Mouse (Mus musculus) liver, adult 2 months (tissue): ENCODE measurements around the gene Nebl. TPM values are rescaled to one million over a fixed set of nuclear protein-coding genes. Genes with fewer than 3 reads are reported as not detected.

Source experiments
- DNase-seq: peaks from one replicate; pipeline ENCODE4 v3.0.0-alpha.2; 2011; ENCODE audit warnings: low read depth, low spot score; ENCODE audit errors: extremely low read depth
- H3K27ac ChIP-seq: fragments of 200-500 bp; replicated peaks from 2 replicates; pipeline ENCODE4 v1.5.1; 2012; ENCODE audit warnings: low read depth, mild to moderate bottlenecking, control low read depth, inconsistent platforms, low read length; ENCODE audit not compliant: insufficient read depth
- H3K27me3 ChIP-seq: fragments of 200-500 bp; 2 replicates; pipeline ENCODE4 v1.6.1; 2012; ENCODE audit warnings: mild to moderate bottlenecking, moderate library complexity, low read length, inconsistent platforms; ENCODE audit not compliant: control insufficient read depth, insufficient read depth
- H3K36me3 ChIP-seq: fragments of 200-500 bp; 2 replicates; pipeline ENCODE4 v1.6.1; 2012; ENCODE audit warnings: low read length, inconsistent platforms; ENCODE audit not compliant: control insufficient read depth, insufficient read depth
- H3K4me1 ChIP-seq: fragments of 200-500 bp; 2 replicates; pipeline ENCODE4 v1.6.1; 2011; ENCODE audit warnings: low read length; ENCODE audit not compliant: control insufficient read depth, insufficient read depth
- H3K4me3 ChIP-seq: fragments of 200-500 bp; 2 replicates; pipeline ENCODE4 v1.5.1; 2011; ENCODE audit warnings: low read depth, mild to moderate bottlenecking, control low read depth, low read length, moderate library complexity; ENCODE audit not compliant: insufficient read depth
- H3K79me2 ChIP-seq: fragments of 200-500 bp; 2 replicates; pipeline ENCODE4 v1.6.1; 2012; ENCODE audit warnings: inconsistent platforms, mild to moderate bottlenecking, low read length, moderate library complexity; ENCODE audit not compliant: control insufficient read depth, insufficient read depth
- H3K9ac ChIP-seq: fragments of 200-500 bp; 2 replicates; pipeline ENCODE4 v1.6.1; 2012; ENCODE audit warnings: low read depth, mild to moderate bottlenecking, control low read depth, inconsistent platforms, low read length
- CTCF ChIP-seq: fragments of 200-500 bp; IDR thresholded peaks from 2 replicates; pipeline ENCODE4 v1.5.1; 2011; ENCODE audit warnings: low read depth, low read length, control low read depth
- POLR2A ChIP-seq: fragments of 200-500 bp; IDR thresholded peaks from 2 replicates; pipeline ENCODE4 v1.6.1; 2011; ENCODE audit warnings: low read length, control low read depth; ENCODE audit not compliant: insufficient read depth; ENCODE audit errors: extremely low read depth
- WGBS: fragments of 180-500 bp; shearing (Covaris S2); methylation state at CpG from one replicate; pipeline ENCODE4 v1.1.7; 2018; 5-methylcytosine and 5-hydroxymethylcytosine counted together
- polyA plus RNA-seq: library from polyadenylated mRNA; depleted of rRNA; stranded (reverse); fragments of >200 nt; gene quantifications from 2 replicates; pipeline ENCODE4 v1.2.3, GENCODE M21; 2012
- total RNA-seq: library from RNA; depleted of rRNA; stranded (reverse); fragments of >200 nt; gene quantifications from 2 replicates; pipeline ENCODE4 v1.2.3, GENCODE M21; 2014

Gene Nebl
- total and polyA plus RNA-seq, 2 experiments, result 0.02 to 0.28 TPM

GRCm38 (mm10) chr2:17640861-17641260, 90.4 kb downstream of the Nebl start:
- no peak for DNase-seq
- H3K4me3 ChIP-seq, result no peak overlapping the region
- H3K27ac ChIP-seq, result no peak overlapping the region
- no peaks in the 10 kb centered on the region for H3K36me3 ChIP-seq
- H3K79me2 ChIP-seq, result no peaks in the 10 kb centered on the region
- H3K4me1 ChIP-seq, result no peaks in the 10 kb centered on the region
- no peak overlapping the region for H3K9ac ChIP-seq
- WGBS, result 90% methylated on average over 4 of the region's 4 CpGs
- TF ChIP-seq CTCF (no peak), POLR2A (no peak)
- no peaks in the 10 kb centered on the region for H3K27me3 ChIP-seq

- Histone ChIP-seq H3K27ac (no peak overlapping the region), H3K4me3 (no peak overlapping the region), H3K36me3 (no peaks in the 10 kb centered on the region), H3K9ac (no peak overlapping the region), H3K4me1 (no peaks in the 10 kb centered on the region), H3K27me3 (no peaks in the 10 kb centered on the region), H3K79me2 (no peaks in the 10 kb centered on the region)
- 65% methylated on average over 5 of the region's 5 CpGs for WGBS
- no peak for DNase-seq
- TF ChIP-seq POLR2A (no peak), CTCF (no peak)
These were observed 92.6 kb downstream of the Nebl start for GRCm38 (mm10) chr2:17638631-17639030.

GRCm38 (mm10) chr2:17623931-17624330, 107.3 kb downstream of the Nebl start:
- no peaks in the 10 kb centered on the region; the same call in 1 of the 2 replicates for H3K27me3 ChIP-seq
- no peak for DNase-seq
- no peaks in the 10 kb centered on the region for H3K79me2 ChIP-seq
- H3K4me1 ChIP-seq, result no peaks in the 10 kb centered on the region
- no peak overlapping the region for H3K27ac ChIP-seq
- TF ChIP-seq POLR2A, result no peak
- TF ChIP-seq CTCF, result no peak
- 57% methylated on average over 3 of the region's 3 CpGs for WGBS
- H3K4me3 ChIP-seq, result no peak overlapping the region
- H3K9ac ChIP-seq, result no peak overlapping the region
- no peaks in the 10 kb centered on the region for H3K36me3 ChIP-seq

GRCm38 (mm10) chr2:17610259-17610658, 121.0 kb downstream of the Nebl start:
- TF ChIP-seq POLR2A, result no peak
- no peak for TF ChIP-seq CTCF
- peak; percentile 85 for DNase-seq
- no peaks in the 10 kb centered on the region for H3K79me2 ChIP-seq
- H3K27me3 ChIP-seq, result no peaks in the 10 kb centered on the region
- no peak overlapping the region for H3K27ac ChIP-seq
- peaks cover 2% of the 10 kb centered on the region; the same call in 1 of the 2 replicates for H3K4me1 ChIP-seq
- H3K4me3 ChIP-seq, result no peak overlapping the region
- H3K36me3 ChIP-seq, result no peaks in the 10 kb centered on the region
- 12% methylated on average over 3 of the region's 3 CpGs for WGBS
- H3K9ac ChIP-seq, result no peak overlapping the region

GRCm38 (mm10) chr2:17603573-17603972, 127.7 kb downstream of the Nebl start:
- no peaks in the 10 kb centered on the region for H3K27me3 ChIP-seq
- 78% methylated on average over 4 of the region's 4 CpGs for WGBS
- H3K9ac ChIP-seq, result no peak overlapping the region
- DNase-seq, result no peak
- TF ChIP-seq POLR2A (no peak), CTCF (no peak)
- no peaks in the 10 kb centered on the region for H3K4me1 ChIP-seq
- H3K27ac ChIP-seq, result no peak overlapping the region
- H3K36me3 ChIP-seq, result no peaks in the 10 kb centered on the region
- H3K4me3 ChIP-seq, result no peak overlapping the region
- no peaks in the 10 kb centered on the region for H3K79me2 ChIP-seq

- no peaks in the 10 kb centered on the region for H3K4me1 ChIP-seq
- no peaks in the 10 kb centered on the region for H3K79me2 ChIP-seq
- no peak overlapping the region for H3K27ac ChIP-seq
- H3K27me3 ChIP-seq, result no peaks in the 10 kb centered on the region
- H3K4me3 ChIP-seq, result no peak overlapping the region
- WGBS, result 86% methylated on average over 2 of the region's 2 CpGs
- no peaks in the 10 kb centered on the region for H3K36me3 ChIP-seq
- H3K9ac ChIP-seq, result no peak overlapping the region
- no peak for TF ChIP-seq POLR2A
- no peak for TF ChIP-seq CTCF
- DNase-seq, result no peak
These were observed 130.6 kb downstream of the Nebl start for GRCm38 (mm10) chr2:17600652-17601051.
